Mouse (Mus musculus) ES-E14 (cell line): ENCODE measurements around the gene Fbxl15. TPM values are rescaled to one million over a fixed set of nuclear protein-coding genes. Genes with fewer than 3 reads are reported as not detected.

Experiments used
- DNase-seq: peaks from one replicate; pipeline ENCODE4 v3.0.0-alpha.2; 2013; ENCODE audit warnings: low read depth, low spot score
- H3K27ac ChIP-seq: 2 replicates; pipeline ENCODE4 v1.5.1; 2012; ENCODE audit warnings: low read depth, mild to moderate bottlenecking, low read length, moderate library complexity, mixed read lengths; ENCODE audit not compliant: poor library complexity, insufficient read depth, severe bottlenecking
- H3K36me3 ChIP-seq: 2 replicates; pipeline ENCODE4 v1.6.1; 2012; ENCODE audit warnings: mild to moderate bottlenecking, low read length, moderate library complexity, mixed read lengths; ENCODE audit not compliant: control insufficient read depth, poor library complexity, insufficient read depth, severe bottlenecking
- H3K4me1 ChIP-seq, 2 experiments: fragments of 150-350 bp in 1 of 2; sonication (generic) in 1 of 2; 2 replicates each; pipeline ENCODE4 v1.6.1; 2012; ENCODE audit warnings: low read length in 2 of 2, mild to moderate bottlenecking in 1 of 2, mixed read lengths in 1 of 2; ENCODE audit not compliant: control insufficient read depth in 2 of 2, insufficient read depth in 2 of 2, poor library complexity in 1 of 2
- H3K4me3 ChIP-seq, 2 experiments: fragments of 150-350 bp in 1 of 2; sonication (generic) in 1 of 2; 2 replicates each; pipeline ENCODE4 v1.5.1; 2012; ENCODE audit warnings: low read length in 2 of 2, low read depth in 1 of 2, mild to moderate bottlenecking in 1 of 2, mixed read lengths in 1 of 2; ENCODE audit not compliant: insufficient read depth in 1 of 2, poor library complexity in 1 of 2, severe bottlenecking in 1 of 2
- H3K9ac ChIP-seq: 2 replicates; pipeline ENCODE4 v1.6.1; 2012; ENCODE audit warnings: low read depth, mild to moderate bottlenecking, low read length, mixed read lengths; ENCODE audit not compliant: poor library complexity, insufficient read depth, severe bottlenecking
- H3K9me3 ChIP-seq: fragments of 150-350 bp; sonication (generic); 2 replicates; pipeline ENCODE4 v1.6.1; 2012; ENCODE audit warnings: low read depth, mild to moderate bottlenecking, low read length; ENCODE audit not compliant: control insufficient read depth, insufficient read depth
- CHD2 ChIP-seq: IDR thresholded peaks from 2 replicates; pipeline ENCODE4 v1.6.1; 2014; ENCODE audit warnings: mild to moderate bottlenecking, low read depth, low read length, inconsistent platforms
- HCFC1 ChIP-seq: IDR thresholded peaks from 2 replicates; pipeline ENCODE4 v1.6.1; 2012; ENCODE audit warnings: low read length, inconsistent platforms, borderline replicate concordance; ENCODE audit not compliant: insufficient read depth
- MAFK ChIP-seq: IDR thresholded peaks from 2 replicates; pipeline ENCODE4 v1.6.1; 2014; ENCODE audit warnings: mild to moderate bottlenecking, low read depth, low read length, inconsistent platforms; ENCODE audit not compliant: insufficient read depth
- ZC3H11A ChIP-seq: IDR thresholded peaks from 2 replicates; pipeline ENCODE4 v1.6.1; 2012; ENCODE audit warnings: low read depth, mild to moderate bottlenecking, inconsistent platforms, low read length, borderline replicate concordance
- ZNF384 ChIP-seq: IDR thresholded peaks from 2 replicates; pipeline ENCODE4 v1.6.1; 2012; ENCODE audit warnings: low read depth, low read length, inconsistent platforms
- in situ Hi-C, 2 experiments: fragments of 600-800 bp; cut with MboI; formaldehyde crosslinking; loops; one replicate each; pipeline ENCODE4 v1.15.1; 2025; ENCODE audit warnings: low sequenced_read_pairs in 2 of 2, inconsistent platforms in 1 of 2; ENCODE audit not compliant: unreplicated experiment in 2 of 2
- total RNA-seq: library from RNA; depleted of rRNA; stranded (reverse); fragments of 300-350 nt; gene quantifications from 2 replicates; pipeline ENCODE4 v1.2.3, GENCODE M21; 2012; rRNA removed

Fbxl15 gene
- total RNA-seq, 1 experiment = 7.9 TPM

DNA sequence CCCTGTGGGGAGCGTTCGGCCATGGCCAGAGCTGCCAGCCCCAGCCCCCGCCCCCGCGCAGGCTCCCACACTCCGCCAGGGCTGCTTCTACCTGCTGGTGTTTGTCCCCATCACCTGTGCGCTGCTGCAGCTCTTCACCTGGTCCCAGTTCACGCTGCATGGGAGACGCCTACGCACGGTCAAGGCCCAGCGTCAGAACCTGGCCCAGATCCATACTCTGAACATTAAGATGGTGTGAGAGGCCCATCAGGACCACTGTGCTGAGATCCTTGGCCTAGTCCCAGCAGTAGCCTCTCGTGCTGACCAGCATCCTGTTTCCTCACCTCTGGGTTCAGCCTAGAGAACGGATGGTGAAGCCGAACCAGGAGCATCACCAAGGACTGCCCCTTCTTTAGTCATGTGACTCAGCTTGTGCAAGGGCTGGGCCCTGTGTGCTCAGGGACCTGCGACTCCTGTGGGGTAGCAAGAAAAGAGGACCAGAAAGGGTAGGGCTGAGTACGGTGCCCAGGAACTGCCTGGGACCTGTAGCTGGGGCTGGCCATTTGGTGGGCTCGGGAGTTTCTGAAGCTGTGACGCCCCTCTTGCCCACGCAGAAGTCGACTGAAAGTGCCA, 46.6 kb downstream of the Fbxl15 start:
- Histone ChIP-seq H3K4me3 (peak overlapping the region; percentile 8 to 41; a peak in 3 of 4 replicates), H3K9ac (peak overlapping the region; percentile 49), H3K27ac (no peak overlapping the region), H3K36me3 (peaks cover 4% of the 10 kb centered on the region), H3K9me3 (no peaks in the 10 kb centered on the region), H3K4me1 (peaks cover 0 to 3% of the 10 kb centered on the region in 2 experiments; a peak in 1 of 4 replicates)
- no peak for DNase-seq
- in situ Hi-C loops = no loop called here
- TF ChIP-seq MAFK (no peak), ZC3H11A (no peak), CHD2 (no peak), ZNF384 (no peak), HCFC1 (no peak)

DNA sequence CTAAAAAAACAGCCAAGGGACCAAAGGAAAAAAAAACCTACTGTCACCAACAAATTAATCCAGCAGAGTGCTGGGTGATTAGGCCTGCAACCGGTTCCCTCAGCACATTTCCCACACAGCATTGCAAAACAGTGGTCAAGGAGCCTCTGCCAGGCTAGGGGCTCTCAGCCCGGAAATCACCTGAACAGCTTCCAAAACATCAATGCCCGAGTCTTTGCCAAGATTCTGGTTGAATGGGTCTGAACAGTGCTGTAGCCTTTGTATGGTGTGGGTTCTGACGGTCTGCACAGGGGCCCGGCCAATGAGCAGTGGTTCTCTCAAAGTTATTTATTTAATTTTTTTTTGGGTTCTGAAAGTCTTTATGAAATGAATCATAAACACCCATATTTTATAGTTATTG, 47.5 kb downstream of the Fbxl15 start:
- H3K27ac ChIP-seq = no peak overlapping the region
- no peaks in the 10 kb centered on the region for H3K9me3 ChIP-seq
- H3K4me3 ChIP-seq = no peak overlapping the region
- DNase-seq = no peak
- in situ Hi-C loops = no loop called here
- H3K4me1 ChIP-seq = peaks cover 0 to 3% of the 10 kb centered on the region in 2 experiments; a peak in 1 of 4 replicates
- peaks cover 9% of the 10 kb centered on the region for H3K36me3 ChIP-seq
- H3K9ac ChIP-seq = no peak overlapping the region
- TF ChIP-seq ZNF384 = no peak
- no peak for TF ChIP-seq MAFK
- TF ChIP-seq ZC3H11A = no peak
- TF ChIP-seq HCFC1 = no peak
- no peak for TF ChIP-seq CHD2

DNA sequence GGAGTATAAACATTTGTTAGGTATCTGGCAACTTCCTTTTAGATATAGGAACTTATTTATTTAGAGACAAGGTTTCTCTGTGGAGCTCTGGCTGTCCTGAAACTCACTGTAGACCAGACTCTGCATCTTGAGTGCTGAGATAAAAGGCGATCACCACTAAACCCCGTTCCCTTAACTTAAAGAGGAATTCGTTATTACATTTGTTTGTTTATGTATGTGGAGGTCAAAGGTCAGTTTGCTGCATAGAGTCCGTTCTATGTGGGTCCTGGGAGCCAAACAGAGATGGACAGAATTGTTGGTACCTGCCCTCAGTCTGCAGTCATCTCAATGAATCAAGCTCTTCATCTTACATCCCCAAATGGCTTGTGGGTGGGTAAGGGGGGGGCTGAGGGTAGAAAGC, 47.9 kb downstream of the Fbxl15 start:
- Histone ChIP-seq H3K4me1 (peaks cover 0 to 3% of the 10 kb centered on the region in 2 experiments; a peak in 1 of 4 replicates), H3K9me3 (no peaks in the 10 kb centered on the region), H3K36me3 (peaks cover 10% of the 10 kb centered on the region), H3K4me3 (no peak overlapping the region), H3K27ac (no peak overlapping the region), H3K9ac (no peak overlapping the region)
- no peak for DNase-seq
- in situ Hi-C loops = no loop called here
- TF ChIP-seq MAFK (no peak), CHD2 (no peak), ZNF384 (no peak), HCFC1 (no peak), ZC3H11A (no peak)

Other genes starting within 250 kb of the Fbxl15 start
- 0.16 and 0.22 TPM in 2 replicates for gene Elovl3, start 196.3 kb upstream of the Fbxl15 start, total RNA-seq
- gene Pitx3, start 179.9 kb upstream of the Fbxl15 start, total RNA-seq = 0.18 TPM in 1 of 2 replicates, not detected in the other
- 29.0 and 31.8 TPM in 2 replicates for gene Gbf1, start 175.7 kb upstream of the Fbxl15 start, total RNA-seq
- gene Nfkb2, start 23.9 kb upstream of the Fbxl15 start, total RNA-seq = 11.6 and 13.0 TPM in 2 replicates
- gene Psd, start 1.0 kb upstream of the Fbxl15 start, total RNA-seq = 2.4 and 3.1 TPM in 2 replicates
- gene Cuedc2, start 10.5 kb downstream of the Fbxl15 start, total RNA-seq = 75.1 and 102 TPM in 2 replicates
- gene Mfsd13a, start 12.9 kb downstream of the Fbxl15 start, total RNA-seq = 9.9 and 19.8 TPM in 2 replicates
- gene 2310034G01Rik, start 22.1 kb downstream of the Fbxl15 start, total RNA-seq = 0.53 and 0.80 TPM in 2 replicates
- gene Actr1a, start 67.6 kb downstream of the Fbxl15 start, total RNA-seq = 66.7 and 85.7 TPM in 2 replicates
- gene Sufu, start 68.7 kb downstream of the Fbxl15 start, total RNA-seq = 12.6 and 14.5 TPM in 2 replicates
- gene Trim8, start 173.5 kb downstream of the Fbxl15 start, total RNA-seq = 26.1 and 33.2 TPM in 2 replicates
- gene Arl3, start 245.0 kb downstream of the Fbxl15 start, total RNA-seq = 25.7 and 39.7 TPM in 2 replicates
- gene Sfxn2, start 245.2 kb downstream of the Fbxl15 start, total RNA-seq = 11.4 TPM in 2 replicates